ENCODE assay signal across 26 mouse cellular contexts in the genomic region with DNA sequence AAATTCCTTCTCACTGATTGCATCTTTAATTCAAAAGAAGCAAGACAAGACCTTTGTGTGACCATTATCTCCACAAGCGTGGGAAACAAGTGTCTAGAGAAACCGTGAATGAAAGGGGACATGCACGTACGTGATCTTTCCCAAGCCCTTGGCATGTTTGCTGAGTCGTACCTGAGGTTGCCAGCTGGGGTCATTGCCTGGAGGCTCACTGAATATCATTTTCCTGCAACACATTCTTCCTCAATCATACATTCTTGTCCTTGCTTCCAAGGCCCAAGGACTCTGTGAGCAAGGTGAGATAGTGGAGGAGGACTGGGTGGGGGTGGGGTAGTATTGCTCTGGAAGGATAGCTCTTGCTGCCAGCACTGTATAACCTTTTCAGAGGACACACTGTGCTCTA.
DNase-seq lines count a peak whose midpoint lies in the region; ATAC-seq lines count a peak whose summit lies in the region.
"Had no signal": no experiment of that assay in that cellular context is flagged by ENCODE, and none has a peak within 500 bp of the region (broad histone marks: within the 10 kb centered on the region; RNA-seq: fewer than 3 reads in every experiment).

No protein-coding gene starts in this region.

- no peaks in the 10 kb centered on the region for H3K27me3 ChIP-seq in kidney, embryonic 14.5 days (ENCODE audit: control insufficient read depth, insufficient read depth, low read length)
- no peaks in the 10 kb centered on the region for H3K27me3 ChIP-seq in neural tube, embryonic 13.5 days
- H3K27me3 ChIP-seq: CH12.LX; forebrain, embryonic 13.5 days; hindbrain, embryonic 13.5 days; Patski had no signal

- no peak overlapping the region for H3K4me2 ChIP-seq in kidney, embryonic 14.5 days (replicated peaks; ENCODE audit: low read depth, low read length)
- no peak overlapping the region for H3K4me2 ChIP-seq in neural tube, embryonic 13.5 days
- H3K4me2 ChIP-seq: forebrain, embryonic 13.5 days; heart, embryonic 11.5 days; hindbrain, embryonic 13.5 days had no signal

- ATAC-seq in kidney, embryonic 14.5 days (ENCODE audit: low FRiP score, low TSS enrichment) = no peak
- ATAC-seq in neural tube, embryonic 13.5 days (ENCODE audit: low read depth) = no peak
- ATAC-seq: forebrain, embryonic 13.5 days; forebrain, embryonic 16.5 days; hindbrain, embryonic 16.5 days; Patski had no signal

- H3K9me3 ChIP-seq in kidney, embryonic 14.5 days (ENCODE audit: control insufficient read depth, low read length) = no peaks in the 10 kb centered on the region
- H3K9me3 ChIP-seq in neural tube, embryonic 13.5 days = no peaks in the 10 kb centered on the region
- H3K9me3 ChIP-seq: forebrain, embryonic 10.5 days; forebrain, embryonic 13.5 days; hindbrain, embryonic 10.5 days; hindbrain, embryonic 13.5 days had no signal

- no peak overlapping the region for H3K27ac ChIP-seq in kidney, embryonic 14.5 days (ENCODE audit: low read depth, low read length)
- H3K27ac ChIP-seq in neural tube, embryonic 13.5 days (replicated peaks) = 0 out of 2 replicates have a peak overlapping the region, but pooled peaks have one; percentile 4
- H3K27ac ChIP-seq: forebrain, embryonic 10.5 days; forebrain, embryonic 13.5 days; hindbrain, embryonic 10.5 days; hindbrain, embryonic 13.5 days had no signal

- no peaks in the 10 kb centered on the region for H3K36me3 ChIP-seq in kidney, embryonic 14.5 days (ENCODE audit: control insufficient read depth, insufficient read depth, low read length)
- no peaks in the 10 kb centered on the region for H3K36me3 ChIP-seq in neural tube, embryonic 13.5 days
- H3K36me3 ChIP-seq: forebrain, embryonic 10.5 days; G1E; hindbrain, embryonic 10.5 days; hindbrain, embryonic 13.5 days had no signal

- H3K4me3 ChIP-seq in kidney, embryonic 14.5 days (ENCODE audit: low read length) = no peak overlapping the region
- no peak overlapping the region for H3K4me3 ChIP-seq in neural tube, embryonic 13.5 days
- H3K4me3 ChIP-seq: forebrain, embryonic 10.5 days; forebrain, embryonic 13.5 days; hindbrain, embryonic 10.5 days; hindbrain, embryonic 13.5 days had no signal

- H3K4me1 ChIP-seq in kidney, embryonic 14.5 days (ENCODE audit: control insufficient read depth, insufficient read depth, low read length) = no peaks in the 10 kb centered on the region
- no peaks in the 10 kb centered on the region for H3K4me1 ChIP-seq in neural tube, embryonic 13.5 days (replicated peaks)
- H3K4me1 ChIP-seq: forebrain, embryonic 13.5 days; hindbrain, embryonic 13.5 days had no signal

- 88% methylated on average over 5 of the region's 5 CpGs for WGBS in kidney, embryonic 14.5 days
- whole genome bisulfite sequencing in neural tube, embryonic 13.5 days = 85% methylated on average over 5 of the region's 5 CpGs

- H3K9ac ChIP-seq in kidney, embryonic 14.5 days (ENCODE audit: low read depth, low read length) = no peak overlapping the region
- no peak overlapping the region for H3K9ac ChIP-seq in neural tube, embryonic 13.5 days
- H3K9ac ChIP-seq: forebrain, embryonic 13.5 days; hindbrain, embryonic 13.5 days had no signal

- DNase-seq in kidney, adult 11 months = peak; percentile 68
- peak; percentile 40 for DNase-seq in kidney, adult 9 months
- DNase-seq in kidney, adult 18-20 months = no peak
- DNase-seq in neural tube, embryonic 10.5 days (ENCODE audit: extremely low spot score, low spot score) = no peak
- DNase-seq: adrenal gland, postnatal 10 days; adrenal gland, postnatal 36 days; B cell, adult 2 months; cerebellum, adult 18-20 months; cerebellum, adult 9-10 months; cerebellum, postnatal 14 days; gastrocnemius, postnatal 10 days; gastrocnemius, postnatal 36 days; heart, postnatal 10 days; heart, postnatal 36 days had no signal

Comparison
In these comparisons a context has a peak if more than half of its experiments do, and no peak if none do; other contexts are left out.
1. DNase-seq: peak in kidney, adult 11 months (single experiment) and kidney, adult 9 months (single experiment); none in kidney, adult 18-20 months (single experiment) and neural tube, embryonic 10.5 days (single experiment).